Mouse (Mus musculus) ovary, postnatal 36 days (tissue): ENCODE measurements at regions not wholly inside any gene's neighbourhood (a gene's known extent, or its start where the extent isn't known, plus 50 kb on each side); places are given as distances from the start of the nearest gene placed in this dataset.

Experiments used
- DNase-seq: peaks from one replicate; pipeline ENCODE4 v3.0.0; 2022; ENCODE audit warnings: low spot score, mixed read lengths

DNA sequence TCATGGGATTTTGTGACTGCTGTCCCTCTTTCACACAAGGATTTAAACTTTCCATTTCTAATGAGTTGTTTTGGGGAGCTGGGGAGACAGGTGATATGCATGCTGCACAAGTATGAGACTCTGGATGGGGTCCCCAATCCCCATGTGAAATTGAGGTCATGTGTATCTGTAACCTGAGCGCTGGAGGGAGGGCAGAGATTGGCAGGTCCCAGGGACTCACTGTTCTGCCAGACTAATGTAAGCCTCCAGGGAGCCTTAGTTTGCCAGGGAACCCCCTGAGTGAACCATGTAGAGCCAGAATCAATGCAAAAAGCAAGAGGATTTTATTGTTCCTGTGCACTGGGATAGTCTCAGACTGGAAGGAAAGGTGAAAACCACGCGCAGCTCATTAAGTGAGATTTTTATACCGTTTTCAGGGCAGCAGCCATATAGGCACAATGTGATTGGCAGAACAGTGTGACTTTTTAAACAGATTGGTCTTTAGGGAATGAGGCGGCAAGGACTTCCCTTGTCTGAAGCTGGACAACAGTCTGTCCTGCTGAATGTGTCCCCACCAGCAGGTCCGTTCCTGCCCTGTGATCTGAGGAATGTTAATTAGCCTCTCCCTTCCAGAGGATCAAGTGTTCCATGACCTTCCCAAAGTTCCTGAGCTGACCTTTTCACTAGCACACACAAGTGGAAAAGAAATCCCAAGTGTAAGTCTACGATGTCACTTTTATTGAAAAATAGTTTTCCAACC is 59.9 kb upstream of the Oxgr1 start:
- DNase-seq, result no peak

DNA sequence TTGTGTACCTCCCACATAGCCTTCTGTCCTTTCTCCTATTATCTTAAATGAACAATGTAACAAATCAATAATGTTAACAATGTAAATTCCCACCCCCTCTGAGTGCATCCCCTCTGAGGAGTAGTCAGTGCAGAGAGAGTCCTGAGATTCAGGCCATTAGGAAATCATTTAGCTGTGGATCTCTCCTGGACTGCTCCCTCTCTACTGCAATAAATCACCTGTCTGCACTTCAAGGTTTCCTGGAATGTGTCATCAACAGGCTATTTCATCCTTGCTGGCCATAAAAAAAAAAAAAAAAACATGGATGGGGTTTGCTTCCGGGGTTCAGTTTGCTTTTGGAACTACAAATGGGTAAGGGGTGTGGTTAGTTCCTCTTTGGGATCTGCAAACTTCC is 60.5 kb upstream of the Oxgr1 start:
- no peak for DNase-seq

- DNase-seq, result no peak
These were observed 67.6 kb upstream of the Oxgr1 start for GRCm38 (mm10) chr14:120109846-120110245.

- DNase-seq, result no peak
These were observed 71.1 kb upstream of the Oxgr1 start for GRCm38 (mm10) chr14:120113316-120113715.

DNA sequence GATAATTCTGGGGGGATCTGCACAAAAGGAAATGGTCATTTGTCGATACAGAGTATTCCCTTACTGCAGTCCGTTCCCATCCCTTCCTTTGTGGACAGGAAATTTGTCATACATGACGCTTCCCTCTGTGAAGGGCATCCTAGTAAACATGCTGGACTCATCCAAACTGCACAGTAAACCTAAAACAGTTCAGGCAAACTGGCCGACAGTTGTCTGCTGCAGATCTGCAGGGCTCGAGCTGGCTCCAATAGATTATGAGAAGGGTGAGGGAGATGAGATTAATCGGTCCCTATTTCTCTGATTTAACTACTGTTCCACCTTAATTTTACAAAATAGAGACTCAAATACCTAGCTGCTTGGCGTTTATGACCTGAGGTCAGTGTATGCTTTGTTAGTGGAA is 76.3 kb upstream of the Oxgr1 start:
- no peak for DNase-seq

GRCm38 (mm10) chr14:120119094-120119501 is 76.9 kb upstream of the Oxgr1 start:
- DNase-seq, result no peak

GRCm38 (mm10) chr14:120119506-120119905 is 77.3 kb upstream of the Oxgr1 start:
- DNase-seq, result no peak

DNA sequence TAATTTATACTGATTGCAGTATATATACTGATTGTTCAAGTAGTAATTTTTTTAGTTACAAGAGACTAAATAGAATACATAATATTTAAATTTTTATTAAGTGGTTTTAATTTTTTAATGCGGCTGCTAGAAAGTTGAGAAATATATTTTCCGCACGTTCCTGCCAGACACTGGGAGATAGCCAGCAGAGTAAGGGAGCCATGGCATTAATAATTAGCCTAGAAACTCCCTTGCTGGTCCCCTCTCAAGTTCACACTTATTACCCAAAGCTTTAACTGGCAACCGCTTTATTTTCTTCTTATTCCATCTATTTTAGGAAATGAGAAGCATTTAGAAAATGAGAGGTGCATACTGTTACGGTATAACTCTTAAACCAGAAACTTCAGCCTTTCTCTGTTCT is 78.0 kb upstream of the Oxgr1 start:
- DNase-seq, result no peak

- DNase-seq, result no peak
These were observed 83.1 kb upstream of the Oxgr1 start for GRCm38 (mm10) chr14:120125315-120125714.

- no peak for DNase-seq
These were observed 85.2 kb upstream of the Oxgr1 start for GRCm38 (mm10) chr14:120127481-120127880.

DNA sequence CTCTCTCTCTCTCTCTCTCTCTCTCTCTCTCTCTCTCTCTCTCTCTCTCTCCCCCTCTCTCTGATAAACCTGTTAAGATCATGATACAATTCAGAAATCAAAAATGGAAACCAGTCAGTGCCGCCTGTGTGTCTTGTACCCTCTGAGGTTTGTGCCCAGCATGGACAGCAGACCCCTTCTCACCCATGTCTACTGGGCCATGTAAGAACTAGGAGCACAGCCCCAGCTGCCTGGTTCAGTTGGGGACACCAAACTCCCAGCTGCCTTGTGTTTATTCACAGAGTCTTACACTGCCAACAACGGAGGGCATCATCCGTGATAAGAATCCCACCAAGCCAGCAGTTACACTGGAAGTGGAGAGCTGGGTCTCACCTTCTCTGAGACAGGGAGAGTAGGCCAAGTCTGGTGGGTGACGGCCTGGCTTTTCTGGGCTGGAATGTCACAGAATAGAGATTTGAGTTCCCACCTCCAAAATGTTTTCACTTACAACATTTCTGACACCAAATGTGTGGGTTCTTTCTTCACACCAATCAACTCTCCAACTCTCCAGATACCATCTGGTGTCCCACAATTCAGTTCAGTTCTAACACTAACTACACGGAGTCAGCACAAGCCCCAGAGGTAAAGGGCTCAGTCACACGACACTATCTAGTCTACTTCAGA is 92.2 kb upstream of the Oxgr1 start:
- no peak for DNase-seq

GRCm38 (mm10) chr14:120135198-120135597 is 93.0 kb upstream of the Oxgr1 start:
- DNase-seq, result no peak

- no peak for DNase-seq
These were observed 94.5 kb upstream of the Oxgr1 start for GRCm38 (mm10) chr14:120136736-120137135.

GRCm38 (mm10) chr14:120137680-120138136 is 95.5 kb upstream of the Oxgr1 start:
- DNase-seq, result peak; percentile 95

GRCm38 (mm10) chr14:120138546-120138945 is 96.3 kb upstream of the Oxgr1 start:
- no peak for DNase-seq

- DNase-seq, result no peak
These were observed 97.0 kb upstream of the Oxgr1 start for GRCm38 (mm10) chr14:120139256-120139655.

DNA sequence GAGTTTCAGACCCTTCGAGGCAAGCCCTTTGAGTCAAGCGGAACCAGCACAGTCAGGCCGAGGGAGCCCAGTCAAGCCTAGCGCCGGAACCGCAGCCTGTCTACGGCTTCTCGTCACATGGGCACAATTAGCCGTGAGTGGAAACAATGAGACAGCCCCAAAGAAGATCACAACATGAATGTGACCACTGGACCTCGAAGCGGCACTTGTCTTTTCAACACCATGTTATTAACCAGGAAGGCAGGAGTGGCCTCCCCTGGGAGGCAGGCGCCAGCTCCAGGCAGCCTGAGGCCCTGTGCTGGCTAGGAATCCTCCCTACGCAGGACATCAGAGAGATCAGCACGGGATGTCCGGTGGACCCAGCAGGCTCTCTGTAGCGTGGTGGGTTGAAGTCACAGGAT is 97.4 kb upstream of the Oxgr1 start:
- DNase-seq, result no peak

DNA sequence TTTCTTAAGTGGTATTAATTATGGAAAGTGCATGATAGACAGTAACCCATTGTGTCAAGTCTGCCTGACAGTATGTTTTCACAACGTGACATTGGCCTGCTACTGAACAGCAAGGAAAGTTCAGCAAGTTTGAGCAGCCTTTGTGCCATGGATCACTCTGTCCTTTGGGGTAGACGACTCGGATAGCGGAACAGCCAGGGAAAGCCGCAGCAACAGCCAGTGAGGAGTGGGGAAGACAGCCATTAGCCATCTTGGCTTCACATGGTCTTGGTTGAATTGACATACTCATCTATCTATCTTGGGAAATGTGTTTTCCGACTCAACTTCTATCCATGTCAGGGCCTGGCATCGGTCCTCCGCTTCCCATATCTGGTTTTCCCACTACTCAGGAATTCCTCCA is 98.0 kb upstream of the Oxgr1 start:
- no peak for DNase-seq

DNA sequence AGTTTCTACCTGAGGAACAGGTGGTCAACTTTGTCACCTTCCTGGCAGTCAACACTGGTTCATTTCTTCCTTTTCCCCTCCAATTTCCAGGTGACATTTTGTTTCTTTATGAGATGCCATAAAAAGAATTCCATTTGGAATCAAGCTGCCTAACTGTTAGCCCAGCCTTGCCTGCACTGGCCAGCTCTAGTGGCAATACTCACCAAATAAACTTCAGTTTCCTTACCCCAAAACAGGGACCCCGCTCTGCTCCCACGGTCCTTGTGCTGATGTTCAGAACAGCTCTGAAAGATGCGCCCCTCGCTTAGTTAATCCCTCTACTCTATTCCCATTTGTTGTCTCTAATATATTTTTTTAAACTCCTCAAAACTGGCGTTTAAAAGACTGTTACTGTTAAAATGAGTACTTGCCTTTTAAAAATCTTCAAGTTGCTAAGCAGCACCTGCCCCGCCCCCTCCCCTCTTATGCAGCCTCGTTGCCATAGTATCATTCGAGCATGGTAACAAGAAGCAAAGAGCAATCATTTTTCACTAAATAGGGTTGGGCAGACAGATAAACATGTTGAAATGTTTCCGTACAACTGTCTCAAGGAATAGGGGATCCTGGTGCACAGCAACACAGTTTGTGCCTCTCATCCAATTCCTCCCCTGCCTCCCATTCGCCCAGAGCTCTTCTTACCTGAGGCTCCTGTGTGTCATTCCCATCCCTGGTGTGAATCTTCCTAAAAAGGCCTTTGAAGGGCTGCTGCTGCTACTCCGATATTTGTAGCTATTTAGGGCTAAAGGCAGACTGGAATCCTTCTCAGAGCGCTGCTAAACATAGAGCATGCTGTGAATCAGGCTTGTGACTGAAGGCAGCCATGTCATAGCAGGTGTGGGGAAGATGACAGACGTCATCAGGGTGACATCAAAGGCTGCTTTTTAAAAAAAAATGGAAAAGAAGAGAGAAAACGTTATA is 98.8 kb upstream of the Oxgr1 start:
- no peak for DNase-seq

GRCm38 (mm10) chr14:120142281-120142680 is 100.0 kb upstream of the Oxgr1 start:
- DNase-seq, result no peak

GRCm38 (mm10) chr14:120144451-120144850 is 102.2 kb upstream of the Oxgr1 start:
- no peak for DNase-seq

DNA sequence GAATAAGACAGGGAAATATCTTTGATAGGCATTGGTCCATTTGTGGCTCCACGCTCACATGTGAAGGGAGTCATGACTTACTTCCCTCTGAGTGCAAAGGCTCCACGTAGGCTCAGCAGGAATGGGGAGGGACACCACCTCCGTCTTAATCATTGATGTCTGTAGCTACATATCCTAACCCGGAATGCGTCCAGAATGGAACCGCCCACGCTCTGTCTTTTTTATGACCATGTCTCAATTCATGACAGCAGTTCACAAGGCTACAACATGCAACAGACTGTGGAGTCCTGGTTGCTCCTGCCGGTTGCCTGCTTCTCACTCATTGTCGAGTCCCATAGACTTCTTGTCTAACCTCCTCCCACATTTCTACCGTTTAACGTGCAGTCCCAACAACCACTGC is 104.1 kb upstream of the Oxgr1 start:
- DNase-seq, result no peak
